Mouse (Mus musculus) E14TG2a.4 (cell line): ENCODE data around the gene Frmd4b.

Experiments used
- CTCF ChIP-seq: conservative IDR thresholded peaks from 2 replicates; pipeline ENCODE4 v1.5.1; 2014; ENCODE audit warnings: low read length
- NANOG ChIP-seq: IDR thresholded peaks from 2 replicates; pipeline ENCODE4 v1.6.1; 2014; ENCODE audit warnings: borderline replicate concordance, low read length, mixed read lengths
- POU5F1 ChIP-seq: IDR thresholded peaks from 2 replicates; pipeline ENCODE4 v1.6.1; 2014; ENCODE audit warnings: low read length, borderline replicate concordance

DNA sequence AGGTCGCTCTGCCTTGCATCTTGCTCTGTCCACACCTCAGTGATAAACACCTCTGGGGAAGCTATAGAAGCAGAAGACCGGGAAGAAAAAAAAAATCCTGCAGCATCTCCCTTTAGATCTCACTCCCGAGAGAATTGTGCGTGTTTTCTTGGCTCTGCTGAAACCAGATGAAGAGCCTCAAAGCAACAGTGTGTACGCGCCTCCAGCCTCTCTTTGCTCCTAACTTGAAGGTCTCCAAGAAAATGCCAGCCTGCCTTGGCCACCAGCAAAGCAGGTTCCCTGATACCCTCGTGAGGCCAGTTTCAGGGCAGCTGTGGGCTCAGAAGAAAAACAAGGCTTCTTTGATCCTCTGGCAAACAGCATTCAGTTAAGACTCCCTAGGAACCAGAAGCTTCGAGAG is 129.1 kb downstream of the Frmd4b start:
- TF ChIP-seq CTCF (no peak), NANOG (no peak), POU5F1 (no peak)
